Mouse (Mus musculus) kidney, adult 2 months (tissue): ENCODE measurements around the gene Vamp5. TPM values are rescaled to one million over a fixed set of nuclear protein-coding genes. Genes with fewer than 3 reads are reported as not detected.

ENCODE experiments used
- DNase-seq: peaks from one replicate; pipeline ENCODE4 v3.0.0; 2021
- H3K27ac ChIP-seq: fragments of 200-500 bp; 2 replicates; pipeline ENCODE4 v1.5.1; 2012; ENCODE audit warnings: low read depth, low read length, control low read depth, inconsistent platforms; ENCODE audit not compliant: insufficient read depth
- H3K27me3 ChIP-seq: fragments of 200-500 bp; replicated peaks from 2 replicates; pipeline ENCODE4 v1.6.1; 2012; ENCODE audit warnings: mild to moderate bottlenecking, moderate library complexity, low read length, inconsistent platforms; ENCODE audit not compliant: control insufficient read depth, insufficient read depth
- H3K36me3 ChIP-seq: fragments of 200-500 bp; 2 replicates; pipeline ENCODE4 v1.6.1; 2012; ENCODE audit warnings: mild to moderate bottlenecking, moderate library complexity, low read length, inconsistent platforms; ENCODE audit not compliant: control insufficient read depth, insufficient read depth
- H3K4me1 ChIP-seq: fragments of 200-500 bp; 2 replicates; pipeline ENCODE4 v1.6.1; 2011; ENCODE audit warnings: low read length; ENCODE audit not compliant: control insufficient read depth, insufficient read depth
- H3K4me3 ChIP-seq: fragments of 200-500 bp; 2 replicates; pipeline ENCODE4 v1.5.1; 2011; ENCODE audit warnings: mild to moderate bottlenecking, low read depth, low read length, control low read depth; ENCODE audit not compliant: insufficient read depth
- CTCF ChIP-seq: fragments of 200-500 bp; conservative IDR thresholded peaks from 2 replicates; pipeline ENCODE4 v1.5.1; 2011; ENCODE audit warnings: low read depth, mild to moderate bottlenecking, control low read depth, low read length, moderate library complexity, mixed read lengths; ENCODE audit not compliant: insufficient read depth, insufficient read length
- POLR2A ChIP-seq: fragments of 200-500 bp; IDR thresholded peaks from one replicate; pipeline ENCODE4 v1.6.1; 2011; ENCODE audit warnings: low read depth, low read length, control low read depth
- WGBS: fragments of 180-500 bp; shearing (Covaris S2); methylation state at CpG from one replicate; pipeline ENCODE4 v1.1.7; 2018; 5-methylcytosine and 5-hydroxymethylcytosine counted together
- polyA plus RNA-seq: library from polyadenylated mRNA; depleted of rRNA; stranded (reverse); fragments of >200 nt; gene quantifications from 2 replicates; pipeline ENCODE4 v1.2.3, GENCODE M21; 2012

Gene Vamp5
- polyA plus RNA-seq, 1 experiment: 60.1 TPM

DNA sequence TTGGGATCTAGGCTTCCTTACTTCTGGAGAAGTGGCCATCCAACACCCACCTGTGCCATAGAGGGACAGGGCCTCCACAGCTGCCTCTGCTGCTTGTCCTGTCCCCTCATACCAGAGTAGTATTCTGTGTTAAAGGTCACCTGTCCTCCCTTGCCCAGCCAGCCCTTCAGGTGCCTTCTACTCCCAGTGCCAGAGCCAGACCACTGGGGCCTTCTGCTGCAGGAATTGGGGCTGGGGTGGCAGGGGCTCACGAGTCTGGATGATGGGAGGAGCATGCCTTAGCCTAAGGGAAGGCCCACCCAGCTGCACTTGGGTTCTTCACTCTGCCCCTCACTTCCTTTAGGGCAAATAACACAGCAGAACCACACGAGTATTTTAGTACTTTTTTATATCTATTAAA, 20.9 kb downstream of the Vamp5 start:
- no peak for DNase-seq
- TF ChIP-seq CTCF (no peak), POLR2A (no peak)
- H3K27ac ChIP-seq: peak overlapping the region; percentile 94
- WGBS: 32% methylated on average over 2 of the region's 2 CpGs
- peaks cover 7% of the 10 kb centered on the region; the same call in 1 of the 2 replicates for H3K36me3 ChIP-seq
- no peaks in the 10 kb centered on the region for H3K27me3 ChIP-seq
- H3K4me1 ChIP-seq: peaks cover 27% of the 10 kb centered on the region; the same call in 1 of the 2 replicates
- no peak overlapping the region for H3K4me3 ChIP-seq

GRCm38 (mm10) chr6:72358086-72358764, 22.0 kb downstream of the Vamp5 start:
- no peak for TF ChIP-seq CTCF
- TF ChIP-seq POLR2A: peak; percentile 47
- Histone ChIP-seq H3K36me3 (peaks cover 7% of the 10 kb centered on the region; the same call in 1 of the 2 replicates), H3K4me1 (peaks cover 30% of the 10 kb centered on the region; the same call in 1 of the 2 replicates), H3K27me3 (no peaks in the 10 kb centered on the region), H3K4me3 (no peak overlapping the region), H3K27ac (no peak overlapping the region)
- no peak for DNase-seq
- 75% methylated on average over 10 of the region's 10 CpGs for WGBS

DNA sequence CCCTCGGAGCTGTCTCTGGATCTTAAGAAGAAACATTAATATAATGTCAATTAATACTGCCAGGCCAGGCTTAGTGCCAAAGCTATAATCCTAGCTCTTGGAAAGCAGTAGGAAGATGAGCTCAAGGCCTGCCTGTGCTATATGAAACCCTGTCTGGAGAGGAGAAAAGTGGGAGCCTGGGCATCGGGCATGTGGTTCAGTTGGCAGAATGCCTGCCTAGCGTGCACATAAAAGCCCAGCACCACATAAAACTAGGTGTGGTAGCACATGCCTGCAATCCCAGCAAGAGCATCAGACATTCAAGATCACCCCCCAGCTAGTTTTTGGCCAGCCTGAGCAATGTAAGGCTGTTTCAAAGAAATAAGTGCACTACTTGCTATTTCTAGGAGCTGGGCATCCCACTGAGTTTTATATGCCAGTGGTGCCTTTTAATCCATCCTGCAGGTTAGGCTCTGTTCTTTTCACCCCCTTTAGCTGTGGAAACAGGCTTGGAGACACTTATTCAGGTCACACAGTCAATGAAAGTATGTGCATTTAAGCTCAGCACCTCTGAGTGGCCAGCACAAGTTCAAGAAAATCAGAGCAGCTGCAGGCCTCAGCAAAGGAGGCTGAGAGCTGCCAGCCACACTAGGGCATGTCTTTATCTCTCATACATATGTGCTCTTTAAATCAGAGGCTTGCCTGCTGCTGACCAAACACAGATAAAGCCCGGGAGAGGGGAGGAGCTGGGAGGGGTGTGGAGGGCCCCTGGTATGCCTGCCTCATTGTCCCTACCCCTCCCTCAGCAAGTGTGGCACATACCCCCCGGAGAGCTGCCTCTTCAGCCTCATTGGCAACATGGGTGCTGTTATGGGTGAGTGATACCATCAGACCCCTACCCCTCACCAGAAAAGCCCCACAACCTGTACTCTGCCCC, 22.8 kb downstream of the Vamp5 start:
- no peak for TF ChIP-seq POLR2A
- no peak for TF ChIP-seq CTCF
- Histone ChIP-seq H3K36me3 (peaks cover 7% of the 10 kb centered on the region; the same call in 1 of the 2 replicates), H3K27ac (no peak overlapping the region), H3K4me3 (peak overlapping the region; percentile 8; the same call in 1 of the 2 replicates), H3K27me3 (no peaks in the 10 kb centered on the region), H3K4me1 (peaks cover 33% of the 10 kb centered on the region; the same call in 1 of the 2 replicates)
- DNase-seq: peak; percentile 40
- WGBS: 50% methylated on average over 5 of the region's 5 CpGs

DNA sequence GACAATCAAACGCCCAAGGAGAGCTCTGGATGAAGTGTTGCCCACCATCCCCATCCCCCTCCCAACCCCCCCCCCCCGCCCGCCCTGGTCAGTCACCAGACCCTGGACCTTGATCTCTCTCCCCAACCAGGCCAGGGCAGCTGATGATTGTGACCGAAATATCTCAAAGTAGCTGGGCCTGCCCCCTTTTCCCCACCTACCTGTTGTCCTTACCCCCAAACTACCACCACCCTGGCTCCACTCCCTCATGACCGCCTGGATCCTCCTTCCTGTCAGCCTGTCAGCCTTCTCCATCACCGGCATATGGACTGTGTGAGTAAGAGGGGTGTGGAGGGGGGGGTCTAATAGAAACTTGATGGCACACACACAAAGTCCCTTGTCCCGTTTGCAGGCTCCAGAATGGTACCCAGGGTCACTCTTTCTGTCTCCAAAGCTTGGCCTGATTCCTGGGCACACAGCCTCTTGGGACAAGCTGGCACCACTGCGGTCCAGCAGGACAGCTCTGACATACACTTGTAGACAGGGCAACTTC, 24.2 kb downstream of the Vamp5 start:
- peak; percentile 72 for DNase-seq
- H3K27me3 ChIP-seq: no peaks in the 10 kb centered on the region
- peak overlapping the region; percentile 73 for H3K4me3 ChIP-seq
- H3K4me1 ChIP-seq: peaks cover 36% of the 10 kb centered on the region; the same call in 1 of the 2 replicates
- TF ChIP-seq POLR2A (no peak), CTCF (no peak)
- H3K27ac ChIP-seq: peak overlapping the region; percentile 92
- WGBS: 29% methylated on average over 8 of the region's 8 CpGs
- H3K36me3 ChIP-seq: peaks cover 7% of the 10 kb centered on the region; the same call in 1 of the 2 replicates

DNA sequence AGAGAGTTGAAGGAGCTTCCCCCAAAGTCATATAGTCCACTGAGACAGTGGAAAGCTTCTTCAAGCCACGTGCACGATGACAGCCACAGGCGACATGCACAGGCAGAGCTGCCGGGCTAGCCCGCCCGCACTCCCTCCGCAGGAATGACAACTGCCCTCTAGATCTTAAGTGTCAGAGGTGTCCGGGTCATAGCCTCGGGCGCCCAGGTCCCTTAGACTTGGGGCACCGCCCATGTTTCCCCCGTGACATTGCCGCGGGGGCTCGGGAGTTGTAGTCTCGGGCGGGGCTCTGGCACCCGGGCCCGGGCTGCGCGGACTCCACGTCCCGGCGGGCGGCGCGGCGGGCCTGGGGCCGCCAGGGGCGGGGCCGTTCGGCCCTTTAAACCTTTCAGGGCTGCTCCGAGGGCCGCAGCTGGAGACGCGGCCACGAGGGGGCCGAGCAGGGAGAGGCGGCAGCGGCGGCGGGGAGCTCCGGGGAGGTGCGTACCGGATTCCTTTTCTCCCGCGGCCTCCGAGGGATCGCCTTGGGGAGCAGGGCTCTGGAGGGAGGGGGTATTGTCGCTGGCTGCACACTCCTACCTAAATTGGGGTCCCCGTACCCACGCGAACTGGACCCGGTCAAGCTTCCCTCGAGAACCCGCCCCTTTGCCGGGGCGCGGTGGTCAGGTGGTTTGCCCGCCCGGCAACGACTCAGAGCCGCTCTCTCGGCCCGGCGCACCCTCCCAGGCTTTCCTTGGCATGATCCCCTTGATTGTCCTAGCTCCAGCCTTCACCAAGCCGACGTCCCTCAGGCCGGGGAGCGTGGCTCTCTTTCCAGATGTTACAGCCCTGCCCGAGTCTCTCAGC, 25.0 kb downstream of the Vamp5 start, which contains the start of gene Tmem150a:
Gene Tmem150a (plus strand): TSS at position 382 of the 846 bp plus-strand sequence.
- DNase-seq: peak; percentile 95
- peak within 1 kb of the TSS; percentile 96 for H3K27ac ChIP-seq
- peaks cover 38% of the 10 kb centered on the region; the same call in 1 of the 2 replicates for H3K4me1 ChIP-seq
- WGBS: under 1% methylated on average over 69 of the region's 71 CpGs
- H3K36me3 ChIP-seq: peaks cover 4% of the 10 kb centered on the region; the same call in 1 of the 2 replicates
- H3K27me3 ChIP-seq: no peaks in the 10 kb centered on the region
- H3K4me3 ChIP-seq: peak within 1 kb of the TSS; percentile 73
- TF ChIP-seq POLR2A (no peak), CTCF (peak; percentile 29; the same call in 1 of the 2 replicates)

DNA sequence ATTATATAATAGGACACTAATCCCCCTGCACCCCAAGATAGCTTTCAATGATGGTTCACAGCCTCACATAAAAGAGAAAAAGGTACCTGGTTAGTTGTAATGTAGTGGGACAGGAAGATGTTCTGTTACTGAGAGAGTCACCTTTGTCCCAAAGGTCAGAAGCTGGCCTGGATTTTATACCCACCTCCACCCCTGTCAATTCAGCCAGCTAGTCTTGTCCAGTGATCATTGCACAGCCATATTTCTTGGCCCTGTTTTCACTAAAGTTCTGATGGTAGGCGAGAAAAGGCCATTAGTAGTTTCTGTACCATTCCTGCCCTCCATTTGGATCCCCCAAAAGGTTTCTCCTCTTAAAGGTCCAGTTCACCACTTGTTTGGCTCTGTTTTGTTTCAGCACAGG, 26.2 kb downstream of the Vamp5 start:
- Histone ChIP-seq H3K27me3 (no peaks in the 10 kb centered on the region), H3K36me3 (no peaks in the 10 kb centered on the region; the same call in 1 of the 2 replicates), H3K4me1 (peaks cover 42% of the 10 kb centered on the region), H3K27ac (peak overlapping the region; percentile 80; the same call in 1 of the 2 replicates), H3K4me3 (no peak overlapping the region)
- TF ChIP-seq POLR2A (no peak), CTCF (no peak)
- DNase-seq: peak; percentile 57
- 47% methylated on average over 1 of the region's 1 CpGs for WGBS
